Mouse (Mus musculus): ENCODE measurements around the gene Osbpl9. TPM values are rescaled to one million over a fixed set of nuclear protein-coding genes. Genes with fewer than 3 reads are reported as not detected.

The Osbpl9 gene
- 213 and 279 TPM in 2 replicates for total RNA-seq (2023)

DNA sequence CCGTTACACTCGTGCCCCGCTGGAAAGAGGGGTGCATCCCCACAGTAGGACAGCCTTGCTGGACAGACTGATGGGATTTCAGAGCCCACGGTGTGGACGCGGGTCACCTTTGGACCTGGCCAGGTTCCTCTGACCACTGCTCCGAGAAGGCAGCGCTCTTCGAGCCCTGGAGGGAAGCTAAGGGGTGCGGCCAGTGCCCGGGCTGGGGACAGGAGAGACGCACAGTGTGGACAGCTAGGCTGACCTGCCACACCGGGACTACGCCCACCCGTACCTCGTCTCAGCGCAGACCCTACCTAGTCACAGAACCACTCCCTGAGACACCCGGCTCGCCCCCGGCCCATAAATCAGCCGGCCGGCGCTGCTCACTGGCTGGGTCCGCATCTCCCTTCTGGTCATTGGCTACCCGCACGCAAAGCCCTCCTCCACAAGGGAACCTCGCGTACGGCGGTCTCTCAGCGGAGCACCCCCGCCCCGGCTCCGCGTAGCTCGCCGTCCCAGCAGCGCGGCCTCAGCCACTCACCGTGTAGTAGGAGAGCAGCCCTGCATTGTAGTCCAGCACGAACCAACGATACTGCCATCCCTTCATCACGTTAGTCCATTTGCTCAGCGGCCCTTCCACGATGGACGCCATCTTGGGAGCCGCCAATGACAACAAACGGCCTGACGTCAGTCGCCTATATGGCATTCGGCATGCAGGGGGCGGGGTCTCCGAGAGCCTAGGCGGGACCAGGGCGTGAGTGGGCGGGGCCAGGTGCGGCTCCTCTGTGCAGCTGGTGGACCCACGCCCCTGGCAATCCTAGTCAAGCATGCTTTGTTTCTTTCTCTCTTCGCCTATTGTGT lies at the start of gene Osbpl9:
Gene Osbpl9 (minus strand): TSS at position 691 of the 843 bp plus-strand sequence.

DNA sequence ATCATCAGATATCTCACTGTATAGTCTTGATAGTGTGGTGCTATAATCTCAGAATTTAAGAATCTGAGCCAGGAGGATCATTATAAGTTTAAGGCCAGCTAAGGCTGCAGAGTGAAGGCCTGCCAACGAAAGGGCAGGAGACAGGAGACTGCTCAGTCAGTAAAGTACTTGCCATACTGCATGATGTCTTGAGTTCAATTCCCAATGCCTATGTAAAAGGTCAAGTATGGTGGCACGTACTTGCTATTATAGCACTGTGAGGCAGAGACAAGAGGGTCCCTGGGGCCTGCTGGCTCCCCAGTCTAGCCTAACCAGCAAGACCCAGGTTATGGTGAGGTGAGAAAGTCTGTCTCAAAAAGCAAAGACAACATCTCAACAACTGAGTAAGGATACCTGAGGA lies 32.1 kb upstream of the Osbpl9 start, which contains the start of gene Calr4:
Gene Calr4 (plus strand): TSS at position 301 of the 400 bp plus-strand sequence.

Other genes with a start within 250 kb of the Osbpl9 start
- 146 and 209 TPM in 2 replicates for gene Nrd1, start 201.6 kb downstream of the Osbpl9 start, total RNA-seq (2023)
- gene Calr4, start 32.2 kb upstream of the Osbpl9 start, total RNA-seq (2023) = 2.7 and 3.3 TPM in 2 replicates
- gene Eps15, start 78.0 kb upstream of the Osbpl9 start, total RNA-seq (2023) = 93.4 and 104 TPM in 2 replicates
- 0.22 TPM in 1 of 2 replicates, not detected in the other for gene Ttc39a, start 204.4 kb upstream of the Osbpl9 start, total RNA-seq (2023)

All from neutrophil, adult 65 days (primary cell).